Mouse (Mus musculus): ENCODE data around the gene Cfap97d1.

Cfap97d1 gene

GRCm38 (mm10) chr11:102010140-102010539 lies 26.1 kb downstream of the Cfap97d1 start:
- no peak for DNase-seq (ENCODE audit: low spot score)

GRCm38 (mm10) chr11:102011510-102011909 lies 27.4 kb downstream of the Cfap97d1 start:
- DNase-seq (ENCODE audit: low spot score): no peak

- no peak for DNase-seq (ENCODE audit: low spot score)
Observed at GRCm38 (mm10) chr11:102013201-102013600, 29.1 kb downstream of the Cfap97d1 start.

GRCm38 (mm10) chr11:102015472-102015871 lies 31.4 kb downstream of the Cfap97d1 start:
- no peak for DNase-seq (ENCODE audit: low spot score)

- no peak for DNase-seq (ENCODE audit: low spot score)
Observed at GRCm38 (mm10) chr11:102016136-102016535, 32.1 kb downstream of the Cfap97d1 start.

- no peak for DNase-seq (ENCODE audit: low spot score)
Observed at GRCm38 (mm10) chr11:102019736-102020135, 35.7 kb downstream of the Cfap97d1 start.

- DNase-seq (ENCODE audit: low spot score): no peak
Observed at GRCm38 (mm10) chr11:102021196-102021595, 37.1 kb downstream of the Cfap97d1 start.

GRCm38 (mm10) chr11:102023406-102023805 lies 39.3 kb downstream of the Cfap97d1 start:
- no peak for DNase-seq (ENCODE audit: low spot score)

GRCm38 (mm10) chr11:102024084-102024758 lies 40.1 kb downstream of the Cfap97d1 start:
- DNase-seq (ENCODE audit: low spot score): no peak

- DNase-seq (ENCODE audit: low spot score): no peak
Observed at GRCm38 (mm10) chr11:102024875-102025274, 40.8 kb downstream of the Cfap97d1 start.

- DNase-seq (ENCODE audit: low spot score): no peak
Observed at GRCm38 (mm10) chr11:102025354-102025753, 41.3 kb downstream of the Cfap97d1 start.

- DNase-seq (ENCODE audit: low spot score): peak; percentile 41
Observed at GRCm38 (mm10) chr11:102025991-102026660, 42.0 kb downstream of the Cfap97d1 start.

GRCm38 (mm10) chr11:102026694-102027360 lies 42.7 kb downstream of the Cfap97d1 start:
- DNase-seq (ENCODE audit: low spot score): peak; percentile 89

GRCm38 (mm10) chr11:102027361-102028017 lies 43.4 kb downstream of the Cfap97d1 start:
- DNase-seq (ENCODE audit: low spot score): peak; percentile 67

GRCm38 (mm10) chr11:102028087-102028816 lies 44.2 kb downstream of the Cfap97d1 start, which contains the start of gene Mpp3:
Gene Mpp3, minus strand, starts transcription at chr11:102028461.
- no peak for DNase-seq (ENCODE audit: low spot score)

GRCm38 (mm10) chr11:102029304-102029703 lies 45.2 kb downstream of the Cfap97d1 start:
- DNase-seq (ENCODE audit: low spot score): no peak

- no peak for DNase-seq (ENCODE audit: low spot score)
Observed at GRCm38 (mm10) chr11:102029966-102030365, 45.9 kb downstream of the Cfap97d1 start.

- peak; percentile 74 for DNase-seq (ENCODE audit: low spot score)
Observed at GRCm38 (mm10) chr11:102031149-102031548, 47.1 kb downstream of the Cfap97d1 start.

- no peak for DNase-seq (ENCODE audit: low spot score)
Observed at GRCm38 (mm10) chr11:102033055-102033591, 49.0 kb downstream of the Cfap97d1 start.

- DNase-seq (ENCODE audit: low spot score): no peak
Observed at GRCm38 (mm10) chr11:102034887-102035286, 50.8 kb downstream of the Cfap97d1 start.

GRCm38 (mm10) chr11:102035456-102035960 lies 51.4 kb downstream of the Cfap97d1 start:
- DNase-seq (ENCODE audit: low spot score): no peak
